15 mouse cellular contexts compared by ENCODE assay signal in the genomic region with DNA sequence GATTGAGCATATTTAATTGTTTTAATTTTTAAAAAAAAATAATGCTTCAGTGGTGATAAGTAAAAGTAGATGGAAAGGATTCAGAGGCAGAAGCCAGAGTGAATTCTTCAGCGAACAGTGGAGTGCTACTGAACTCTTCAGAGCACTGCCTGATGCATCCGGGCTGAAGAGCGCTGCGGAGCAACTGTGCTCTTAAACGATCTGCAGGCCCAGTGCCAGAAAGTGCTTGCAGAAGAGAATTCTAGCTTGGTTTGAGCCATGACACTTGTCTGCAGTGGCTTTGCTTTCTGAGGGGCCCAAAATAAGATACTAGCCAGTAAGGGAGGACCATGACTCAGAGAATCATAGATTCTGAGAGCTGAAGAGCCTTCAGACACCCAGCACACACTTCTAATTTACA. TPM values are rescaled to one million over a fixed set of nuclear protein-coding genes. Genes with fewer than 3 reads are reported as not detected.
A peak's percentile ranks its signal among the peaks of the same experiment; 100 is the strongest.
DNase-seq lines count a peak whose midpoint lies in the region; TF ChIP-seq lines count a peak whose summit lies in the region.
"Had no signal": no experiment of that assay in that cellular context is flagged by ENCODE, and none has a peak within 500 bp of the region (broad histone marks: within the 10 kb centered on the region; RNA-seq: fewer than 3 reads in every experiment).

No protein-coding gene starts in this region.

- DNase-seq in frontal cortex, postnatal 36 days (ENCODE audit: low spot score in 2 of 2), result peak; percentile 19 to 28
- DNase-seq in frontal cortex, postnatal 10 days (ENCODE audit: low spot score in 2 of 2), result no peak
- peak; percentile 7 to 39 for DNase-seq in left cerebral cortex, postnatal 10 days (ENCODE audit: extremely low spot score in 1 of 2, low spot score in 2 of 2)
- DNase-seq in left cerebral cortex, adult 2 months (ENCODE audit: extremely low spot score in 1 of 2, low spot score in 2 of 2), result no peak
- peak; percentile 77 for DNase-seq in brain, adult 2 months (ENCODE audit: low read depth, low spot score)
- peak; percentile 21 for DNase-seq in layer of hippocampus, adult 9-11 months
- no peak for DNase-seq in spleen, postnatal 14 days (ENCODE audit: low spot score in 2 of 2)
- DNase-seq: heart, postnatal 4 days; thymus, postnatal 4 days had no signal

- no peak overlapping the region for H3K27ac ChIP-seq in left cerebral cortex, adult 2 months
- H3K27ac ChIP-seq: embryonic facial prominence, embryonic 13.5 days; intestine, embryonic 15.5 days; liver, embryonic 14.5 days had no signal

- no peak for TF ChIP-seq CTCF in left cerebral cortex, adult 2 months (IDR thresholded peaks at IDR 0.05)

- intact Hi-C loops in left cerebral cortex, postnatal 10 days (cut with DNase I), result no loop called here
- intact Hi-C loops in left cerebral cortex, adult 2 months (cut with DNase I), result no loop called here

- no peak overlapping the region for H3K4me3 ChIP-seq in left cerebral cortex, adult 2 months
- H3K4me3 ChIP-seq: embryonic facial prominence, embryonic 13.5 days; intestine, embryonic 15.5 days had no signal

RNA-seq across cellular contexts. Expression of gene Gm17662, which starts 28.2 kb away (rescaled TPM):
- total RNA-seq in left cerebral cortex, postnatal 10 days (2021), result not detected
- total RNA-seq in left cerebral cortex, adult 2 months (2021), result not detected
- total RNA-seq: heart, postnatal 4 days; layer of hippocampus, postnatal 10 days; monocyte, adult 5-6 weeks; neutrophil, adult 5-6 weeks had no signal

RNA-seq across cellular contexts. Expression of gene C8a, which starts 47.3 kb away (rescaled TPM):
- under 1 TPM; 0.10 to 0.17 TPM for total RNA-seq in left cerebral cortex, postnatal 10 days (2021)
- total RNA-seq in left cerebral cortex, adult 2 months (2021), result not detected
- total RNA-seq: heart, postnatal 4 days; layer of hippocampus, postnatal 10 days; monocyte, adult 5-6 weeks; neutrophil, adult 5-6 weeks had no signal

Comparison
In these comparisons a context has a peak if more than half of its experiments do, and no peak if none do; other contexts are left out.
1. DNase-seq: peak in frontal cortex, postnatal 36 days (2 of 2), left cerebral cortex, postnatal 10 days (2 of 2), brain, adult 2 months (single experiment) and layer of hippocampus, adult 9-11 months (single experiment); none in frontal cortex, postnatal 10 days (0 of 2), left cerebral cortex, adult 2 months (0 of 2) and spleen, postnatal 14 days (0 of 2).